Mouse (Mus musculus) mouse embryonic stem cell (cell line): ENCODE results near the gene Marveld2.

Experiments
- in situ Hi-C, 2 experiments: fragments of 300-500 bp; cut with MboI; formaldehyde crosslinking; loops; 1 replicate in 1 of 2; 3 replicates in 1 of 2; pipeline ENCODE4 v1.14.3; 2019 to 2020; ENCODE audit warnings: low sequenced_read_pairs in 2 of 2, low pct_unique_long_range_greater_than_20kb in 1 of 2, mixed read lengths in 1 of 2; ENCODE audit not compliant: unreplicated experiment in 1 of 2

Gene Marveld2

DNA sequence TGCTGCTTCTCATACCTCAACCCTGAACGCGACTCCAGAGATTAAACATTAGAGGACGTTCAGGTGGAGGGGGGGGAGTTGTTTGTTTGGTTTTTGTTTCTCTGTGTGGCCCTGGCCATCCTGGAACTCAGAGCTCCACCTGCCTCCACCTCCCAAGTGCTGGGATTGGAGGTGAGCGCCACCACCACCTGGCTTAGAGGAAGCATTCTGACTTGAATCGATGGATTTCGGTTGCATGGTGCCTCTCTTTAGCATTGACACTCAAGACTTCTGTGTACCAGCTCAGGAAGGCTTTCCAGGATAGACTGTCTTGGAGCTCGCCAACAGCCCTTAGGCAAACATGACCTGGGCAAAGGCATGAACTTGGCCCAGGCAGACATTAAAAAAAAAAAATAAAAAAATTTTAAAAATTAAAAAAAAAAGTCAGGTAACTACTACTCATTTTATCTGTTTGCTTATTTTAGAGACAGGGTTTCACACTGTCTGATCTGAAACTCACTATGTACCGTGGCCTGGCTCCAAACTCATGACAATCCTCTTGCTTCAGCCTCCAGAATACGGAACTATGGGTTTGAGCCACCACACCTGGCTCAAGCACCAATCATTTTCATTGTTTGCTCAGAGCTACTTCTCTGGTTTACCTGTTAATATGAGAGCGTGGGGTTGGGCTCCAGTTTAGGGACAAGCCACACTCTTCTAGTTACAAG is 13.6 kb downstream of the Marveld2 start:
- in situ Hi-C loops = loop anchor here in 1 of 2 experiments (25.0 kb wide), 1 partner anchor 516 kb away; no protein-coding TSS in a partner anchor

GRCm38 (mm10) chr13:100602239-100602902 is 14.4 kb downstream of the Marveld2 start:
- in situ Hi-C loops = loop anchor here in 1 of 2 experiments (25.0 kb wide), 1 partner anchor 515 kb away; no protein-coding TSS in a partner anchor

GRCm38 (mm10) chr13:100601034-100601433 is 15.7 kb downstream of the Marveld2 start:
- in situ Hi-C loops = loop anchor here in 1 of 2 experiments (25.0 kb wide), 1 partner anchor 514 kb away; no protein-coding TSS in a partner anchor

- in situ Hi-C loops = loop anchor here in 1 of 2 experiments (25.0 kb wide), 1 partner anchor 513 kb away; no protein-coding TSS in a partner anchor
These were observed 16.5 kb downstream of the Marveld2 start for GRCm38 (mm10) chr13:100600317-100600716.

GRCm38 (mm10) chr13:100597284-100597683 is 19.5 kb downstream of the Marveld2 start:
- in situ Hi-C loops = no loop called here

DNA sequence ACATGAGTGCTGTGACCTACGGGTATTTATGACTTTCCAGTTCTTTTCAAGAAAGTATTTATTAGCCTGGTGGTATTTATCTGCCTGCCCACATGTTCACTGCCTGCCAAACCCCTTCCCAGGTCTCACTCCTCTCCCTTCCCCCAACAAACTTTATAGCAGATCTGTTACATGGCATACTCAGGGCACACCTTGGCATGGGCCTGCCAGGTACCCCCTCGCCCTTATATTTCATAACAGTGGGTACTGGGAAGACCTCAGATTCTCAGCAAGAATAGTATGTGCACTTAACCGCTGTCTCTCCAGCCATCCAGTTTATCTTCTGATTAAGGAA is 21.3 kb downstream of the Marveld2 start:
- in situ Hi-C loops = no loop called here

DNA sequence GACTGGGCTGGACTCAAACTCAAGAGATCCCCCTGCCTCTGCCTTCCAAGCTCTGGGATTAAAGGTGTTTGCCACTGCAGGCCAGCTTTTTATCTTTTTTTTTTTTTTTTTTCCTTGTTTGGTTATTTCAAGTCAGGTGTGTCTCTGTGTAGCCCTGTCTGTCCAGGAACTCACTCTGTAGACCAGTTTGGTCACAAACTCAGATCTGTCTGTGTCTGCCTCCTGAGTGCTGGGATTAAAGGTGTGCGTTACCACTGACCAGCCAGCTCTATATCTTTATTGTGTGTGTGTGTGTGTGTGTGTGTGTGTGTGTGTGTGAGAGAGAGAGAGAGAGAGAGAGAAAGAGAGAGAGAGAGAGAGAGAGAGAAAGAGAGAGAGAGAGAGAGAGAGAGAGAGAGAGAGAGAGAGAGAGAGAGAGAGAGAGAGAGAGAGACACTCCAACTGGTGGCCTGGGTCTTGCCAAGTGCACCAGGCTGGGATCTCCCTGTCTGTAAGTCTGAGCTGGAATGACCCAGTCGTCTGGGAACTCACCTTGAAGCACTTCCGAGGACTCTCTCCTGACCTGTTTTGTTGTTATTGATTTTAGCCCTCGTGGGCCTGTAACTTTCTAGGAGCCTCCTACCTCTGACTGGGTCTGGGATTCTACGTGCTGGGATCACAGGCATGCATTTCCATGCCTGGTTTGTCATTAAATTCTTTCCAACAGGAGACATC is 21.8 kb downstream of the Marveld2 start:
- in situ Hi-C loops = no loop called here

DNA sequence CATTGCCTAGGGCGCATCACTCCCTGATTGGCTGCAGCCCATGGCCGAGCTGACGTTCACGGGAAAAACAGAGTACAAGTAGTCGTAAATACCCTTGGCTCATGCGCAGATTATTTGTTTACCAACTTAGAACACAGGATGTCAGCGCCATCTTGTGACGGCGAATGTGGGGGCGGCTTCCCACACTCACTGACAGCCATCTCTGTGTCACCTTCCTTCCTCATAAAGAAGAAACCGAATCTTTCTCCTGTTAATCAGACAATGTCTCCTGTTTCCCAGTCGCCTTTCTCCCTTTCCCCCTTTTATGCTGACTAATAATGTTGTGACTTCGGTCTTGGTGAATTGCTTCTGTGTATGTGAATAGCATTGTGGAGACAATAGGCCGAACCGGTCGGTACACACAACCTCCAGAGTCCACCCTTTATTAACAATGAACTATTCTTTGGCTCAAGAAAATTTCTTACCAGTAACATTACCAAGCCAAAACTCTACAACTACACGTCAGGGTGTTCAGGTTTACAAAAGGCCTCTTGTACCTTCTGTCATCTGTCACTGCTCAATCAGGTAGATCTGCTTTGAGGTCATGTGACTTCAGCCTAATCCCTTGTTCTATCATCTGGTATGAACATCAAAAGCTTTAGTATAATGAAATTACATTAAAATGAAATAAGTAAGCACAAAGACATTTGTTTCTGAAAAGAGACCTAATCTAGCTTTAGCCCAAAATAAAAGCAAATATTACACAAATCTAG is 22.6 kb downstream of the Marveld2 start:
- in situ Hi-C loops = no loop called here

DNA sequence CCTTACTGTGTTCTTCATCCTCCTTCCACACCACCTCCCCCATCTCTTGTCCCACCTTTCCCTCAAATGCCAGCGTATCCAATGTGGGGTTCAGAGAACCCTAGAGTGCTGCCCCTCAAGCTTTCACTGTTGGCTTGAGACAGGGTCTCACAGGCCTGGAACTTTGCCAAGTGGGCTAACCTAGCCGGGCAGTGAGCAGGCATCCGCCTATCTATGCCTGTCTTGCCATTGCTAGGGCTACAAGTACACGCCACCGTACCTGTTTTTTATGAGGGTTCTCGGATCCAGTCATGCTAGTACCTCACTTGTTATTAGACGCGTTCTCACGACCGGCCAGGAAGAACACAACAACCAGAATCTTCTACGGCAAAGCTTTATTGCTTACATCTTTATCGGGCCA is 28.1 kb downstream of the Marveld2 start:
- in situ Hi-C loops = no loop called here

- in situ Hi-C loops = no loop called here
These were observed 34.6 kb downstream of the Marveld2 start for GRCm38 (mm10) chr13:100582144-100582543.

- in situ Hi-C loops = no loop called here
These were observed 35.1 kb downstream of the Marveld2 start for GRCm38 (mm10) chr13:100581701-100582100.

DNA sequence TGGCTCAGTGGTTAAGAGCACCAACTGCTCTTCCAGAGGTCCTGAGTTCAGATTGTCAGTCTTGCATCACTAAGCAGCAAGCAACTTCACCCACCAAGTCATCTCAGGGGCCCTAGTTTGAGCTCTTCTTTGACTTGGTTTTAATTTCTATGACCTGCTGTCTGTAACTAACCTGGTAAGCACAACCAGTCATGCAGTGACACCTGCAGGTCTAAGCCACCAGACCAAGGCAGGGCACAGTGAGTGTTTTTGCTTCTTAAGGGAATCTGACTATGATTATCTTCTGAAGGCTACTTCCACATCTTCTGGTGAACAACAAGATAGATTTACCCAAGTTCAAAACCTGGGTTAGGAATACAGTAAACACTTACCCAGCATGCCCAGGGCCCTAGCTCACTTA is 36.8 kb downstream of the Marveld2 start:
- in situ Hi-C loops = no loop called here

DNA sequence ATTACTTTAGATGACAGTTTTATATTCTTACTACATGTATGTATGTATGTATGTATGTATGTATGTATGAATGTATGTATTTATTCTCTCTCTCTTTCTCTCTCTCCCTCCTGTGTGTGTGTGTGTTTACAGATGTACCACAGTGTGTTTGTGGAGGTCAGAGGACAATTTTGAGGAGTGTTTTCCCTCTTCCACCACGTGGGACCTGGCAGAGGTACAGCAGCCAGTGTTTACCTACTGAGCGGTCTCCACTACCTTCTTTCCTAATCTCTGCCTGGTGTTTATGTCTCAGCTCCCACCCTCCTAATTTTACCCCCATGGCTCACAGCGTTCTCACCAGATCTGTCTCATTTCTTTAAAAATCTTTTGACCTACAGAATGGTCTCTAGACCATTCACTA is 37.6 kb downstream of the Marveld2 start:
- in situ Hi-C loops = no loop called here

DNA sequence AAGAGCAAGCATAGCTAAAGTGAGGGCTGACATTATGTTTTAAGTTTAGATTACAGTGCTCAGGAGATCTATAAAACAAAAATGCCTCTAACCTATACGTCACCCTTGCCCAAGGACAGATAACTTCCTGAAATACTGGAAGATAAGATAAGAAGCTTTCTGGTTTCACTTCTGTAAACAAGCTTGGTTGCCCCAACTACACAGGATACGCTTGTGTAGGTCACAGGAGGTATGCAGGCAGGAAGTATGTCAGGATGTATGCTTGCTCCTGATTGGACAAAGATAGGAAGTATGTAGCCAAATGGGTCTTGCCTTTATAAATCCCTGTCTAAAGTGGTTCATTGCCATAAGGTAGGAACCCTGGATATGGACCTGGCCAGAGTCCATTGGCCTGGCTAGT is 40.8 kb downstream of the Marveld2 start:
- in situ Hi-C loops = no loop called here

GRCm38 (mm10) chr13:100570713-100571112 is 46.1 kb downstream of the Marveld2 start:
- in situ Hi-C loops = no loop called here

DNA sequence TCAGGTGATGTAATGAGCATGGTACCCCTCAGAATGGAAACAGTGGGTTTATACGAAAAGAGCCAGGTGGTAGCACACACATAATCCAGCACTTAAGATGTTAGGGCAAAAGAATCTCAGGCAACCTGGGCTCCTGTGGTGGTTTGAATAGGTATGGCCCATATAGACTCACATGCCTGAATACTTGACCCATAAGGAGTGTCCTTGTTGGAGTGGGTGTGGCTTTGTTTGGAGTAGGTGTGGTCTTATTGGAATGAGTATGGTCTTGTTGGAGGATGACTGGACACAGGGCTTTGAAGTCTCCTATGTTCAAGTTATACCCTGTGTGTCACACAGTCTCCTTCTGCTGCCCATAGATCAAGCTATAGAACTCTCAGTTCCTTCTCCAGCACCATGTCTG is 48.4 kb downstream of the Marveld2 start:
- in situ Hi-C loops = no loop called here

DNA sequence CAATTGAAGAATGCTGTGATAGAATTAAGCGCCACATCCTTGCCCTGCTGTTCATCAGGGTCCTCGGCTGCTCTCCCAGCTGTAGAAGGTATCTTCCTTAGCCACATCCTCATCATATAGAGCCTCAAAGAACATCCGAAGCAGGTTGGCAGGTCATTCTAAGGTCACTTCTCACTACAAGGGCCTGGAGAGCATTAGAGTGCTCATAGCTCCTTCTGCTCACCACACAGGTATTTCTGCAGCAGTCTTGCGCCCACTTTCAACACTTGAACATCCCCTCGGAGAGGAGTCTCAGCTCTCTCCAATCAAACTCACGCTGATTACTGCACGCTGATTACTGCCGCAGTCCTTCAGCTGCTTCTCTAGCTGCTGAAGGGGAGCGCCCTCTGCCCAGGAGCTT is 57.3 kb downstream of the Marveld2 start:
- in situ Hi-C loops = no loop called here

GRCm38 (mm10) chr13:100557011-100557410 is 59.8 kb downstream of the Marveld2 start:
- in situ Hi-C loops = no loop called here

- in situ Hi-C loops = no loop called here
These were observed 63.7 kb downstream of the Marveld2 start for GRCm38 (mm10) chr13:100553042-100553437.
